Mouse (Mus musculus) urinary bladder, postnatal 4 days (tissue): ENCODE measurements around the gene Tmem45a.

Source experiments
- DNase-seq, 2 experiments: peaks; one replicate each; pipeline ENCODE4 v3.0.0; 2021 to 2022; ENCODE audit warnings: low spot score in 2 of 2

Tmem45a gene

GRCm38 (mm10) chr16:56795481-56796139 lies 90.4 kb downstream of the Tmem45a start, which contains the start of gene Adgrg7:
Adgrg7 (minus strand) TSS chr16:56795855.
- no peak for DNase-seq

DNA sequence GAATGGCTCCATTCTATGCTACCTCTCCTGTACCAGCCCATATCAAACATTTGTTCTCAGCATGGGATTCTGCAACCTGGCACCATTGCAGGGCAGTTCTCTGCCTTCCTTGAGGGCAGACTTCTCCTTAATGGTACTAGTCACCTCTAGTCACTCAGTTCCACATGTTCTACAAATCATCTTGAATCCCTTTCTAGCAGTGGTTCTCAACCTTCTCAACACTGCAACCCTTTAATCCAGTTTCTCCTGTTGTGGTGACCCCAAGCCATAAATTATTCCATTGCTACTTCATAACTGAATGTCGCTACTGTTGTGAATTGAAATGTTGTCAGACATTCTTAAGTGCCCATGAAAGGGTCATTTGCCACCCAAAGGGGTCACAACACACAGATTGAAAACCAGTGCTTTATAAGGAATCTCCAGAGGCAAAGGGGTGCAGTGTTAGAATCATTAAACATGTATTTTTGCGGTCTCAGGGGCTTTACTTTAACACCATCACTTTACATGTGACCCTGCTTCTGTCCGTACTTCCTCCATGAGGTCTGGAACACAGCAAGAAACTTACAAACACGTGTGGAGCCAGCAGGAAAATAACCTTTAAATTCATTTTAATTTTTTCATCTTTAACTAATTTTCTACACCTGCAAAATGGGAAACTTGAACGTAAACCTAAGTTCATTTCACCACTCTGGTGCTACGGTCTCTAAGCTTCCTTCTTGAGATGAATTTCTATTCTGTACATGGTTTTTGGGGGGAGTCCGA lies 91.4 kb downstream of the Tmem45a start:
- DNase-seq, result no peak

DNA sequence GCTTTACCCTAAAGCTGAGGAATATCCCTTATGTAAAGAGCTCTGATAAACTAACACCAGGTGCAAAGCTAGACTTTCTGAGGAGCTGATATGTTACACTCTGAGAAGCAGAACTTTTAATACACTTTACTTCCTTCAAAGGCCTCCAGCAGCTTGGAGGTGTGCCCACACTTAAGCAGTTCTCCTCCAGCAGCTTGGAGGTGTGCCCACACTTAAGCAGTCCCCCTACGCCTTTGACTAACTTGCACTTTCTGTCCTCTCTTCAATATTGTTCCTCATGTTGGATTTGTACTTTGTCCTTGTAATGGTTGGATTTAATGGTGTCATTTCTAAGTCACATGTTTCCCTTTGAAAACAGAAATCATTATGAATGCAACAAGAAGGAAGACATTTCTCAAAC lies 92.2 kb downstream of the Tmem45a start:
- DNase-seq, result no peak

GRCm38 (mm10) chr16:56785943-56786342 lies 100.0 kb downstream of the Tmem45a start:
- DNase-seq, result no peak

DNA sequence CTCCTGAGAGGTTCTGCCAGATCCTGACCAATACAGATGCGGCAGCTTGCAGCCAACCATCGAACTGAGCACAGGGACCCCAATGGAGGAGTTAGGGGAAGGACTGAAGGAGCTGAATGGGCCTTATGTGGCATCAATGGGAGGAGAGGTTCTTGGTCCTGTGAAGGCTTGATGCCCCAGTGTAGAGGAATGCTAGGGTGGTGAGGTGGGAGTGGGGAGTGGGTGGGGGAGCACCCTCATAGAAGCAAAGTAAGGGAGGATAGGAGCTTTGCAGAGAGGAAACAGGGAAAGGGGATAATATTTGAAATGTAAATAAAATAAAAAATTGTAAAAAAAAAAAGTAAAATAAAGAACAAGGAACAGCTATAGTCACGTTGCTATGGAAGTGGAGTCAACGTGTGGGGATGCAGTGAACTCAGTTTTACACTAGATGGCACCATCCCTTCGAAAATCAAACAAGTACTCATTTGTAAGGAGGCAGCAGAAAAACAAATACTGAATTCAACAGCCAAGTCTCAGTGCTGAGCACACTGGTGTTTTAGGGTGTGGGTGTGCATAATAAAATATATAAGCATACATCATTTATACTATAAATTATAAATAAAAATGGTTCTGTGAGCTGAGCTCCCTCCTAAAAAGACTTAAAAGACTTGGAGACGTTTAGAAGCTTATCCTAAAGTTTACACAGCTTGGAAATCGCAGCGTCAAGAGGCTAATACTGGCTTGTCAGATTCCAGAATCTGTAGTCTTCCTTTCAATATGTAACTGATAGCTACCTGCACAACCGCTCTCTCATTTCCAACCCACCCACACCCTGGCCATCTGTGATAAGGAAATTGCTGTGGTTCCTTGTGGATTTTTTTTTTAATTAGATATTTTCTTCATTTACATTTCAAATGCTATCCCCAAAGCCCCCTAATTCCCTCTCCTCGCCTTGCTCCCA lies 114.5 kb downstream of the Tmem45a start:
- DNase-seq, result no peak
